Mouse (Mus musculus): Measurements from ENCODE around the gene Ninl.

DNA sequence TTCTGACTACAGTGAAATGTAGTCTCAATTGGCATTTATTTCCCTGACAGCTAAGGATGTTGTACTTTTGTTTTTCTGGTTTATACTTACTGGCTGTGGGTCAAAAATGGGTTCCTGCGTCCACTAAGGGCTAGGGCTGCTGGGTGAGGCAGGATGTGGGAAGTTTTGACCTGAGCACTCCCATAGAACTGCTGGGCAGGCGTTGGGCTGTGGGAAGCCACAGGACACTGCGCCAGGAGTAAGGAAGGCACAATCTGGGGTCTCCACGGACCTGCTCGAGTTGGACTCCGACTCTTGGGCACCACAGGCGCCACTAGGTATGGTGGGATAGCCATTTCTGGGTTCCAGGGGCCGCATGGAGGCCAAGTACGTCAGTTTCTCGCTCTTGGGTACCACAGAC lies 18.0 kb downstream of the Ninl start:
- TF ChIP-seq TAL1 (IDR thresholded peaks at IDR 0.05; ENCODE audit: low read length) (no peak), GATA1 (IDR thresholded peaks at IDR 0.05; ENCODE audit: low read length) (no peak)
